Mouse (Mus musculus) testis, adult 2 months (tissue): ENCODE results near the gene Surf6.
A peak's percentile ranks its signal among the peaks of the same experiment; 100 is the strongest.

Source experiments
- CTCF ChIP-seq: fragments of 200-500 bp; IDR thresholded peaks from 2 replicates; pipeline ENCODE4 v1.5.1; 2012; ENCODE audit warnings: low read depth, mild to moderate bottlenecking, inconsistent platforms, low read length, moderate library complexity; ENCODE audit not compliant: control insufficient read depth, insufficient read depth, insufficient replicate concordance
- POLR2A ChIP-seq: fragments of 200-500 bp; IDR thresholded peaks from 2 replicates; pipeline ENCODE4 v1.6.1; 2012; ENCODE audit warnings: low read depth, mild to moderate bottlenecking, inconsistent platforms, low read length, moderate library complexity; ENCODE audit not compliant: control insufficient read depth

DNA sequence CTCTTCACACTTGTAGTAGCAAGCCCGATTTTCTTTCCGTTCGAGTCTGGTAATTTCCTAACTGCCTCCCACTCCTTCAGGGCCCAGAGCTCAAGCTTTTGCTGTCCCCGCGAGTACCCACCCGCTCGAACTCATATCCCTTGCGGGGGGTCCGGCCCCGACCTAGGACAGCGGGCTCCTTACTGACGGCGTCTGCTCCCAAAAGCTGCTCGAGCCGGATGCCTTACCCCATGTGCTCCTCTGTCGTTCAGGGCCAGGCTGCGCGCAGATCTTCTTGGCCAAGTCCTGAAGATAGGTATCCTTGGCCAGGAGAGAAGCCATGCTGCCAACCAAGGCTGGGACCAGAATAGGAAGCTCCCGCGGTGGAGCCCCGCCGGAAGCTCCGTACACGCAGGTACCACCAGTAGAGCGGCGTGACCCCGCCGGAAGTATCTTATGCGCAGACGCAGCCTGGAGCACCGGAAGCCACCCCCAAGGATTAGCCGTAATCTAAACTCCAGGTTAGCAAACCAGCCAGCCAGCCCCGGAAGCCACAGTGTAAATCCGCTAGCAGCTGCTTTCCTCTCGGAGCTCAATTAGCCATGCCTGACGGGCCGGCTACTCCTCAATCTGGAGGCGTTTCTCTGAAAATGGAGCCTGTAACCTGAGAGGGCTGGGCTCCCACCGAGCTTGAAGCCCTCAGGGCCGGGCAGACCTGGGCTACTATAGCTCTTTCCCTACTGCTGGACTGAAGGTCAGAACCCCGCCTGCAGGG is at the start of gene Surf6:
- TF ChIP-seq CTCF (no peak), POLR2A (peak; percentile 82)
